Mouse (Mus musculus): ENCODE data around the gene Lig4. TPM values are rescaled to one million over a fixed set of nuclear protein-coding genes. Genes with fewer than 3 reads are reported as not detected.

Gene Lig4
- 15.2 TPM for polyA plus RNA-seq (2014; fragmentation: Illumina TruSeq; extraction: RNeasy Lipid Tissue Mini Kit (QIAGEN cat#74804); ENCODE audit: low read depth, low replicate concordance)

DNA sequence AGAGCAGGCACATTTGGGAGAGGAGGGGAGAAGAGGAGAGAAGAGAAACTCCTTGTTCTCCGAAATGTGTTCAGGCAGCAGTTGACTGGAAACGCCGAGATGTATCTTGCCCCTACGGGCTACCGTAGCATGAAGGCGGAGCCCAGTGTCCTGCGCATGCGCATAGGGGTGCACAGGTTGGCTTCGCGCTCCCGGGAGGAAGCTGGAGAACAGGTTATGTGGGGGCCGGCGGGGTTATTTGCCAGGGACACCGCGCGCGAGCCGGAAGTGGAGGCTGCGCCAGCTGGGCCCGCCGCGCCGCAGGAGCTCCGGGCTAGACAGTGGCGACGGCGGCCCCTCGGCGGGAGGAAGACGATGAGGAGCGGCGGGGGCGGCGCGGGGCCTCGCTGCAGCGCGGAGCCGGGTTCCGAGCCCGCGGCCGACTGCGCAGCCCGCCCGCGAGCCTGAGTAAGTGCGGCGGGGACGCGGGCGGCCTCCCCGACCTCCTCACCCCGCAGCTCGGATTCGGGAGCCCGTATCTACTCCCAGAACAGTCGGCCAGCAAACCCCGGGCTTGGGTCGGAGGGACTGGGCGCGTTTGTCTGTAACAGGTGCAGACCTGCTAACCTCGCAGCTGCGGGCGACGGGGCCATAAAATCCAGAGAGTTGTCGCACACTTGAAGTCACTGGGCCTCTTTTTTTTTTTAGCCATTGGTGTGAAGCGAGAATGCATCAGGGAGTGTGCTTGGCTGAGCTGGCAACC, at the start of gene Lig4, which contains the start of gene Abhd13:
Lig4 (minus strand) TSS at position 114 of the 742 bp plus-strand sequence.
Abhd13 (plus strand) TSS at position 135 of the 742 bp plus-strand sequence.

DNA sequence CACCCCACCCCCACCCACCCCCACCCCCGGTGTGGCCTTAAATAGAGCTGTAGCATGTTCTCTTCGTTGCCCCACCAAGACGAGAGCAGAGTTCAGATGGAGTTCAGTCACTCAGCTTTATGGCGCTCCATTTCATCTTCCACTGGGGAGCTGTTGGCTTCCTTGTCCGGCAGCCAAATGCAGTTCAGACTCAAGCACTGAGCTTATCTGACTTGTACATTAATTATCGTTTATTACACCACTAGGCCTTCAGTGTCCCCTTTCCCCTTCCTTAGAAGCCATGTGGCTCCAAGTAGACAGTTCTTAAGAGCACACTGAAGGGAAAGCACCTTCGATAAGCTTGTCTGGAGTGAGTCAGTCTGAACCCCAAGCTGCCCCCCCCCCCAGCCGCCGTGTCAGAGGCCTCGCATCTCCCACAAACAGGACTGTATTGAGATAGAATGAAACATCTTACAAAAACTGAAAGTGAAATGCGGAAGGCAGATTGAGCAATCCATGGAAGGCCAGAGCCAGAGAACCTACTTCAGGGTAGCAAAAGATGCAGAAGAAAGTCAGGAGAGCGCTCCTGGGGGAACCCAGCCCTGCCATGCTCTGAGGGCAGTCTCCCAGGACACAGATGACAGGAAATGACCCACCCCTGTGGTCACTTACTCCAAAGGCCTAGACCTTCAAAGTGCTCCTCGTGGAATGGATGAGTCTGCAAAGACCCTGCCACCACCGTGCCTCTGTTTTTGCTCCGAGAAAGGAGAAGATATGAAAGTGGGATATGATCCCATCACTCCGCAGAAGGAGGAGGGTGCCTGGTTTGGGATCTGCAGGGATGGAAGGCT, 28.9 kb upstream of the Lig4 start, which contains the start of gene Tnfsf13b:
Tnfsf13b (plus strand) TSS at position 312 of the 830 bp plus-strand sequence.

Other genes starting within 250 kb of the Lig4 start
- 9.8 TPM for gene Fam155a, start 206.5 kb downstream of the Lig4 start, polyA plus RNA-seq (2014; fragmentation: Illumina TruSeq; extraction: RNeasy Lipid Tissue Mini Kit (QIAGEN cat#74804); ENCODE audit: low read depth, low replicate concordance)
- gene Gm10217, start 113.4 kb downstream of the Lig4 start, polyA plus RNA-seq (2014; fragmentation: Illumina TruSeq; extraction: RNeasy Lipid Tissue Mini Kit (QIAGEN cat#74804); ENCODE audit: low read depth, low replicate concordance) = not detected
- gene Abhd13, start within 50 bp of the Lig4 start, polyA plus RNA-seq (2014; fragmentation: Illumina TruSeq; extraction: RNeasy Lipid Tissue Mini Kit (QIAGEN cat#74804); ENCODE audit: low read depth, low replicate concordance) = 60.8 TPM
- gene Tnfsf13b, start 28.8 kb upstream of the Lig4 start, polyA plus RNA-seq (2014; fragmentation: Illumina TruSeq; extraction: RNeasy Lipid Tissue Mini Kit (QIAGEN cat#74804); ENCODE audit: low read depth, low replicate concordance) = 2.9 TPM
- not detected for gene Myo16, start 176.2 kb upstream of the Lig4 start, polyA plus RNA-seq (2014; fragmentation: Illumina TruSeq; extraction: RNeasy Lipid Tissue Mini Kit (QIAGEN cat#74804); ENCODE audit: low read depth, low replicate concordance)

Data from adrenal gland, adult 10 weeks (tissue).